Mouse (Mus musculus) lung, adult 2 months (tissue): ENCODE data around the gene Tfap4.

Experiments
- CTCF ChIP-seq: fragments of 200-500 bp; IDR thresholded peaks from 2 replicates; pipeline ENCODE4 v1.5.1; 2011; ENCODE audit warnings: mild to moderate bottlenecking, low read length, control low read depth; ENCODE audit not compliant: insufficient read depth
- POLR2A ChIP-seq: fragments of 200-500 bp; IDR thresholded peaks from 2 replicates; pipeline ENCODE4 v1.6.1; 2011; ENCODE audit warnings: low read depth, mild to moderate bottlenecking, control low read depth, low read length, borderline replicate concordance; ENCODE audit errors: extremely low read depth

DNA sequence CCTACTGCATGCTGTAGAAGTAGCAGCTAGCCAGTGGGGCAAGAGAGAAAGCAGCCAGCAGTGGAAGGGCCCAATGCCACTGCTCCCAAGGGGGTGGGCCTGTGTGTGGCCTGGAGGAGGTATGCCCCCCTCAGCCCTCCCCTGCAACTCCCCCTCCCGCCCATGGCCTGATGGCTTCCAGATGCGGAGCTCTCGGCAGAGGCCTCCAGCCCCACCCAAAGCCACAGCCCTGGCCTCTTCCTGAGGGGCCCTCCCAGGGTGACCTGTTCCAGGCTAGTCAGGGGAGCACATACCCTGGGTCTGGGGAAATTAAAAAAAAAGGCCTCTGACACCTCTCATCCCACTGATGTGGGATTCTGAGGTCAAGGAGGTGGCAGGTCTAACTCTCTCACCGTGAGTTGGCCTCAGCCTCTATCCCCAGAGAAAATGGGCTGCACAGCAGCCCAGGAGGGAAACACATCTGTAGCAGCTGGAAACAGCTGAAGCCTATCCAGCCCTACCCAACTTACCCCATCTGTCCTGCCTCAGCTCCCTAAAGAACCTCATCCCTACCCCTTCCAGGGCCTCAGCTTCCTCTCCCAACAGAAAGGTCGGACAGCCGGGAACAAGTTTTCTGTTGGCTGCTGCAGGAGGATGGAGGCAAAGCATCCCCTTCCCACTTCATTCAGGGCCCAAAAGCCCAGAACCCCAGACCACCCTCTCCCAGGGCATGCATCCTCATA, 6.7 kb downstream of the Tfap4 start:
- TF ChIP-seq CTCF (no peak), POLR2A (no peak)
